Mouse (Mus musculus) thymus, adult 2 months (tissue): Measurements from ENCODE around the gene Gm17651. TPM values are rescaled to one million over a fixed set of nuclear protein-coding genes. Genes with fewer than 3 reads are reported as not detected.

Experiments
- DNase-seq: peaks from one replicate; pipeline ENCODE4 v3.0.0; 2021
- H3K27ac ChIP-seq: fragments of 200-500 bp; 2 replicates; pipeline ENCODE4 v1.5.1; 2012; ENCODE audit warnings: low read length, control low read depth; ENCODE audit not compliant: control insufficient read depth, insufficient read depth
- H3K27me3 ChIP-seq: fragments of 200-500 bp; 2 replicates; pipeline ENCODE4 v1.6.1; 2012; ENCODE audit warnings: mild to moderate bottlenecking, low read length, moderate library complexity, mixed read lengths; ENCODE audit not compliant: control insufficient read depth, insufficient read depth
- H3K36me3 ChIP-seq: fragments of 200-500 bp; 2 replicates; pipeline ENCODE4 v1.6.1; 2012; ENCODE audit warnings: mild to moderate bottlenecking, low read length, moderate library complexity; ENCODE audit not compliant: control insufficient read depth, insufficient read depth
- H3K4me1 ChIP-seq: fragments of 200-500 bp; replicated peaks from 2 replicates; pipeline ENCODE4 v1.6.1; 2012; ENCODE audit warnings: low read length; ENCODE audit not compliant: control insufficient read depth, insufficient read depth
- H3K4me3 ChIP-seq: fragments of 200-500 bp; 2 replicates; pipeline ENCODE4 v1.5.1; 2012; ENCODE audit warnings: mild to moderate bottlenecking, low read length, control low read depth, moderate library complexity; ENCODE audit not compliant: control insufficient read depth, insufficient read depth
- CTCF ChIP-seq: fragments of 200-500 bp; IDR thresholded peaks from 2 replicates; pipeline ENCODE4 v1.5.1; 2012; ENCODE audit warnings: mild to moderate bottlenecking, control low read depth, low read length, moderate library complexity, borderline replicate concordance; ENCODE audit not compliant: control insufficient read depth, poor library complexity, insufficient read depth; ENCODE audit errors: extremely low read depth
- POLR2A ChIP-seq: fragments of 200-500 bp; IDR thresholded peaks from 2 replicates; pipeline ENCODE4 v1.6.1; 2012; ENCODE audit warnings: mild to moderate bottlenecking, low read length, control low read depth, moderate library complexity; ENCODE audit not compliant: control insufficient read depth, poor library complexity, insufficient read depth; ENCODE audit errors: extremely low read depth
- WGBS: fragments of 180-500 bp; shearing (Covaris S2); methylation state at CpG from one replicate; pipeline ENCODE4 v1.1.7; 2018; 5-methylcytosine and 5-hydroxymethylcytosine counted together
- polyA plus RNA-seq: library from polyadenylated mRNA; depleted of rRNA; stranded (reverse); fragments of >200 nt; gene quantifications from 2 replicates; pipeline ENCODE4 v1.2.3, GENCODE M21; 2012

Gene Gm17651
- polyA plus RNA-seq, 1 experiment, result not detected

GRCm38 (mm10) chr3:97654901-97655300 lies 19.6 kb downstream of the Gm17651 start:
- no peaks in the 10 kb centered on the region for H3K36me3 ChIP-seq
- H3K4me1 ChIP-seq, result peaks cover 4% of the 10 kb centered on the region; the same call in 1 of the 2 replicates
- H3K4me3 ChIP-seq, result no peak overlapping the region
- H3K27ac ChIP-seq, result no peak overlapping the region
- peak; percentile 53 for DNase-seq
- no peaks in the 10 kb centered on the region for H3K27me3 ChIP-seq
- TF ChIP-seq CTCF (no peak), POLR2A (no peak)
- WGBS, result 89% methylated on average over 8 of the region's 8 CpGs

GRCm38 (mm10) chr3:97653781-97654180 lies 20.7 kb downstream of the Gm17651 start:
- H3K4me1 ChIP-seq, result peaks cover 1% of the 10 kb centered on the region; the same call in 1 of the 2 replicates
- H3K36me3 ChIP-seq, result no peaks in the 10 kb centered on the region
- H3K27me3 ChIP-seq, result no peaks in the 10 kb centered on the region
- no peak for TF ChIP-seq POLR2A
- no peak for TF ChIP-seq CTCF
- no peak overlapping the region for H3K27ac ChIP-seq
- no peak for DNase-seq
- WGBS, result 96% methylated on average over 5 of the region's 5 CpGs
- H3K4me3 ChIP-seq, result no peak overlapping the region

GRCm38 (mm10) chr3:97651604-97652003 lies 22.9 kb downstream of the Gm17651 start:
- DNase-seq, result no peak
- Histone ChIP-seq H3K36me3 (no peaks in the 10 kb centered on the region), H3K27me3 (no peaks in the 10 kb centered on the region), H3K4me3 (no peak overlapping the region), H3K4me1 (no peaks in the 10 kb centered on the region), H3K27ac (no peak overlapping the region)
- 92% methylated on average over 10 of the region's 10 CpGs for WGBS
- TF ChIP-seq POLR2A, result no peak
- no peak for TF ChIP-seq CTCF

- no peaks in the 10 kb centered on the region for H3K4me1 ChIP-seq
- no peak overlapping the region for H3K27ac ChIP-seq
- no peak overlapping the region for H3K4me3 ChIP-seq
- TF ChIP-seq CTCF (no peak), POLR2A (no peak)
- no peaks in the 10 kb centered on the region for H3K36me3 ChIP-seq
- WGBS, result 91% methylated on average over 6 of the region's 6 CpGs
- no peaks in the 10 kb centered on the region for H3K27me3 ChIP-seq
- no peak for DNase-seq
Observed at GRCm38 (mm10) chr3:97649469-97649868, 25.0 kb downstream of the Gm17651 start.

GRCm38 (mm10) chr3:97649022-97649421 lies 25.5 kb downstream of the Gm17651 start:
- no peak for TF ChIP-seq CTCF
- TF ChIP-seq POLR2A, result no peak
- H3K27ac ChIP-seq, result no peak overlapping the region
- DNase-seq, result no peak
- H3K4me1 ChIP-seq, result no peaks in the 10 kb centered on the region
- no peaks in the 10 kb centered on the region for H3K27me3 ChIP-seq
- H3K36me3 ChIP-seq, result no peaks in the 10 kb centered on the region
- 84% methylated on average over 3 of the region's 3 CpGs for WGBS
- no peak overlapping the region for H3K4me3 ChIP-seq

GRCm38 (mm10) chr3:97648518-97648917 lies 26.0 kb downstream of the Gm17651 start:
- H3K36me3 ChIP-seq, result no peaks in the 10 kb centered on the region
- H3K27me3 ChIP-seq, result no peaks in the 10 kb centered on the region
- no peak overlapping the region for H3K4me3 ChIP-seq
- TF ChIP-seq CTCF (no peak), POLR2A (no peak)
- no peak for DNase-seq
- H3K27ac ChIP-seq, result no peak overlapping the region
- WGBS, result 63% methylated on average over 1 of the region's 1 CpGs
- no peaks in the 10 kb centered on the region for H3K4me1 ChIP-seq

GRCm38 (mm10) chr3:97642001-97642400 lies 32.5 kb downstream of the Gm17651 start:
- Histone ChIP-seq H3K36me3 (no peaks in the 10 kb centered on the region), H3K4me3 (no peak overlapping the region), H3K27ac (no peak overlapping the region), H3K27me3 (no peaks in the 10 kb centered on the region), H3K4me1 (no peaks in the 10 kb centered on the region)
- TF ChIP-seq CTCF (no peak), POLR2A (no peak)
- DNase-seq, result no peak
- 96% methylated on average over 9 of the region's 9 CpGs for WGBS
